Mouse (Mus musculus) small intestine, adult 2 months (tissue): ENCODE results near the gene Arhgef3.

Experiments
- CTCF ChIP-seq: fragments of 200-500 bp; IDR thresholded peaks from 2 replicates; pipeline ENCODE4 v1.5.1; 2012; ENCODE audit warnings: low read depth, mild to moderate bottlenecking, control low read depth, inconsistent platforms, low read length, moderate library complexity, mixed read lengths; ENCODE audit not compliant: insufficient replicate concordance, insufficient read length; ENCODE audit errors: extremely low read depth
- POLR2A ChIP-seq: fragments of 200-500 bp; IDR thresholded peaks from 2 replicates; pipeline ENCODE4 v1.6.1; 2012; ENCODE audit warnings: low read depth, mild to moderate bottlenecking, control low read depth, inconsistent platforms, low read length, moderate library complexity

DNA sequence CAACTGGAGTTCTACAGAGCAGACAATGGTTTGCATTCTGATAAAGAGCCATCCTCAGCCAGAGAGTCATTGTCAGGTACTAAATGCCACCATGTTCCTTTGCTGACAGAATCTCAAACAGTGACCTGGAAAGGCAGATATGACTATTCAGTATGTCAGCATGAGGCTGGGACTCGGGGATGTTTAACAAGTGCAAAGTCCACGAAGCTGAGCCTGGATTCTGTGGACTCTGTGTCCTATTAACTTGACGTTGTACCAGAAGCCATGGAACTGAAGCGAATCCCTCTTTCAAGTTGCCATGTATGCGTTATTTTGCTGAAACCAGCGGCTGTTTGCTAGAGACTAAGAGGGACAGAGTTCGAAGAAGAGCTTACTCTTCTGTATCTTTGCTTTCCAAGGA is 181.1 kb downstream of the Arhgef3 start:
- TF ChIP-seq POLR2A (no peak), CTCF (no peak)
